ENCODE assay signal across 14 mouse cellular contexts in genomic region chr15:9122989-9123388, GRCm38 (mm10).
"Had no signal": no experiment of that assay in that cellular context is flagged by ENCODE, and none has a peak within 500 bp of the region (broad histone marks: within the 10 kb centered on the region; RNA-seq: fewer than 3 reads in every experiment).

No protein-coding gene starts in this region.

- H3K4me3 ChIP-seq: intestine, embryonic 15.5 days; limb, embryonic 15.5 days; liver, embryonic 15.5 days; lung, embryonic 15.5 days; megakaryocyte, embryonic 14.5 days; midbrain, embryonic 15.5 days; neural tube, embryonic 13.5 days had no signal

- H3K27ac ChIP-seq: intestine, embryonic 15.5 days; limb, embryonic 15.5 days; liver, embryonic 15.5 days; lung, embryonic 15.5 days; midbrain, embryonic 15.5 days; neural tube, embryonic 13.5 days had no signal

- H3K27me3 ChIP-seq: intestine, embryonic 15.5 days; limb, embryonic 15.5 days; liver, embryonic 15.5 days; lung, embryonic 15.5 days; megakaryocyte, embryonic 14.5 days; midbrain, embryonic 15.5 days; neural tube, embryonic 13.5 days had no signal

- H3K4me2 ChIP-seq: intestine, embryonic 15.5 days; limb, embryonic 15.5 days; liver, embryonic 15.5 days; lung, embryonic 15.5 days; midbrain, embryonic 11.5 days; midbrain, embryonic 15.5 days; neural tube, embryonic 13.5 days had no signal

- ATAC-seq: intestine, embryonic 15.5 days; midbrain, embryonic 15.5 days had no signal

- H3K4me1 ChIP-seq: intestine, embryonic 15.5 days; limb, embryonic 15.5 days; lung, embryonic 15.5 days; midbrain, embryonic 15.5 days; neural tube, embryonic 13.5 days had no signal

- DNase-seq: kidney, adult 18-20 months; kidney, postnatal 10 days; lung, postnatal 14 days; right cerebral cortex, adult 18-20 months; right cerebral cortex, postnatal 25 days; thymus, postnatal 36 days had no signal

- H3K9me3 ChIP-seq: intestine, embryonic 15.5 days; limb, embryonic 15.5 days; liver, embryonic 15.5 days; lung, embryonic 15.5 days; megakaryocyte, embryonic 14.5 days; midbrain, embryonic 15.5 days; neural tube, embryonic 13.5 days had no signal

- H3K9ac ChIP-seq: intestine, embryonic 15.5 days; limb, embryonic 15.5 days; liver, embryonic 15.5 days; lung, embryonic 15.5 days; midbrain, embryonic 15.5 days; neural tube, embryonic 13.5 days had no signal
